Mouse (Mus musculus): ENCODE data around the gene A730049H05Rik. TPM values are rescaled to one million over a fixed set of nuclear protein-coding genes. Genes with fewer than 3 reads are reported as not detected.

A730049H05Rik gene
- total RNA-seq, 2 experiments from 2014 or later, result not detected

- ATAC-seq (replicated peaks; ENCODE audit: low FRiP score, poor library complexity, severe bottlenecking), result no peak
Measured at GRCm38 (mm10) chr6:92875340-92875739, 59.1 kb downstream of the A730049H05Rik start.

- ATAC-seq (replicated peaks; ENCODE audit: low FRiP score, poor library complexity, severe bottlenecking), result no peak
Measured at GRCm38 (mm10) chr6:92876121-92876520, 59.8 kb downstream of the A730049H05Rik start.

DNA sequence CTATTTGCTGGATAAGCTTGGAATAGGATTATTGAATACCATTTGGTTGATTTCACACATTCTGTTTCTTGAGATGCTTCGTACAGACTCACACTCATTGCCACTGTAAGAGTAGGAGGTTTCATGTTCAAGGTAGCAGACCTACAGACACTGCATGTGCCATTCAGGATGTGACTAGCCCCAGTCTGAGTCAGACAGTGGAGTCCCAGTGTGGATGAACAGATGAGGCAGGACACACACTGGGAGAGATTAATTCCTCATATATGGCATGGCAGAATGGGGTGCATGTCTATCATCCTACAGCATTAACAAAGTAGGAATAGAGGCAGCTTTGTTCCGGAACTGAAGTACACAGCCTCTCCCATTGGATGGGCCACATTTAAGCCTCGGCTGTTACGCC is 61.0 kb downstream of the A730049H05Rik start:
- no peak for ATAC-seq (replicated peaks; ENCODE audit: low FRiP score, poor library complexity, severe bottlenecking)

- no peak for ATAC-seq (replicated peaks; ENCODE audit: low FRiP score, poor library complexity, severe bottlenecking)
Measured at GRCm38 (mm10) chr6:92878771-92879170, 62.5 kb downstream of the A730049H05Rik start.

- no peak for ATAC-seq (replicated peaks; ENCODE audit: low FRiP score, poor library complexity, severe bottlenecking)
Measured at GRCm38 (mm10) chr6:92879700-92880265, 63.5 kb downstream of the A730049H05Rik start.

DNA sequence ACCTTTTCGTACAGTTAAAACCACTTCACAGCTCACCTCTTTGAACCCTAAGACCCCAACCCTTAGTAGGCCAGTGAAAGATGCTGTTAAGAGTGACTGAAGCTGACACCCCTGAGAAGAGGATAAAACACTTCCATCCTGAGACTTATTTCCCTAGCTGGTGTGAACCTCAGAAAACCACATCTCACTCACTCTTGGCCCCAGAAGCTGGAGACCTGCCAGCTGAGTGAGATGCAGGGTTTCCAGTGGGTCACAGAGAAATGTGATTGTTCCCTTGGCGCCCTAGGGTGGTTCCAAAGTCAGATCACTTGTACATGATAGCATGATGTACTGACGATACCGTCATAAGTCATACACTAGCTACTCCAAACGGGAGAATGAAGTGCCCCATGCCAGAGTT is 66.2 kb downstream of the A730049H05Rik start:
- no peak for ATAC-seq (replicated peaks; ENCODE audit: low FRiP score, poor library complexity, severe bottlenecking)

- no peak for ATAC-seq (replicated peaks; ENCODE audit: low FRiP score, poor library complexity, severe bottlenecking)
Measured at GRCm38 (mm10) chr6:92883131-92883900, 67.0 kb downstream of the A730049H05Rik start.

GRCm38 (mm10) chr6:92891535-92891934 is 75.3 kb downstream of the A730049H05Rik start:
- ATAC-seq (replicated peaks; ENCODE audit: low FRiP score, poor library complexity, severe bottlenecking), result no peak

Other genes with a start within 250 kb of the A730049H05Rik start
- gene Prickle2, start 110.3 kb upstream of the A730049H05Rik start, total RNA-seq (2015; ENCODE audit: low replicate concordance), result not detected in 2 replicates
- under 0.01 TPM in 1 of 2 replicates, not detected in the other for gene Prickle2, start 110.3 kb upstream of the A730049H05Rik start, total RNA-seq (2017; ENCODE audit: low replicate concordance)
- gene Gm15737, start 52.9 kb downstream of the A730049H05Rik start, total RNA-seq (2015; ENCODE audit: low replicate concordance), result not detected in 2 replicates
- gene Gm15737, start 52.9 kb downstream of the A730049H05Rik start, total RNA-seq (2017; ENCODE audit: low replicate concordance), result not detected in 2 replicates
- gene Adamts9, start 127.0 kb downstream of the A730049H05Rik start, total RNA-seq (2015; ENCODE audit: low replicate concordance), result not detected in 2 replicates
- gene Adamts9, start 127.0 kb downstream of the A730049H05Rik start, total RNA-seq (2017; ENCODE audit: low replicate concordance), result not detected in 2 replicates